Mouse (Mus musculus) urinary bladder, postnatal 25 days (tissue): Measurements from ENCODE around the gene Pdk2.

ENCODE experiments used
- DNase-seq: peaks from one replicate; pipeline ENCODE4 v3.0.0; 2022; ENCODE audit warnings: low spot score

Gene Pdk2

GRCm38 (mm10) chr11:95041139-95041609 lies at the start of gene Pdk2:
Gene Pdk2, minus strand, starts transcription at chr11:95041354.
- peak; percentile 86 for DNase-seq

- DNase-seq, result no peak
Measured at GRCm38 (mm10) chr11:95088857-95089779, 48.0 kb upstream of the Pdk2 start.

- no peak for DNase-seq
Measured at GRCm38 (mm10) chr11:95088286-95088685, 47.1 kb upstream of the Pdk2 start.

GRCm38 (mm10) chr11:95087301-95088228 lies 46.4 kb upstream of the Pdk2 start:
- no peak for DNase-seq

- no peak for DNase-seq
Measured at GRCm38 (mm10) chr11:95086229-95086628, 45.1 kb upstream of the Pdk2 start.

- DNase-seq, result no peak
Measured at GRCm38 (mm10) chr11:95085710-95086109, 44.6 kb upstream of the Pdk2 start.

- no peak for DNase-seq
Measured at GRCm38 (mm10) chr11:95084811-95085382, 43.7 kb upstream of the Pdk2 start.

- DNase-seq, result no peak
Measured at GRCm38 (mm10) chr11:95084175-95084574, 43.0 kb upstream of the Pdk2 start.

GRCm38 (mm10) chr11:95082896-95083295 lies 41.7 kb upstream of the Pdk2 start:
- no peak for DNase-seq

- no peak for DNase-seq
Measured at GRCm38 (mm10) chr11:95080783-95081182, 39.6 kb upstream of the Pdk2 start.

- DNase-seq, result no peak
Measured at GRCm38 (mm10) chr11:95079256-95079875, 38.2 kb upstream of the Pdk2 start.

GRCm38 (mm10) chr11:95077956-95078355 lies 36.8 kb upstream of the Pdk2 start:
- no peak for DNase-seq

GRCm38 (mm10) chr11:95076536-95077111 lies 35.5 kb upstream of the Pdk2 start, which contains the start of gene Itga3:
Gene Itga3, minus strand, starts transcription at chr11:95076801.
- DNase-seq, result peak; percentile 60

- no peak for DNase-seq
Measured at GRCm38 (mm10) chr11:95076041-95076535, 34.9 kb upstream of the Pdk2 start.

- no peak for DNase-seq
Measured at GRCm38 (mm10) chr11:95075197-95076040, 34.3 kb upstream of the Pdk2 start.

GRCm38 (mm10) chr11:95074694-95075093 lies 33.5 kb upstream of the Pdk2 start:
- DNase-seq, result no peak

GRCm38 (mm10) chr11:95073835-95074234 lies 32.7 kb upstream of the Pdk2 start:
- DNase-seq, result no peak

- no peak for DNase-seq
Measured at GRCm38 (mm10) chr11:95072804-95073203, 31.6 kb upstream of the Pdk2 start.

GRCm38 (mm10) chr11:95072136-95072535 lies 31.0 kb upstream of the Pdk2 start:
- no peak for DNase-seq

GRCm38 (mm10) chr11:95071266-95071665 lies 30.1 kb upstream of the Pdk2 start:
- no peak for DNase-seq
